Mouse (Mus musculus) urinary bladder, postnatal 36 days (tissue): ENCODE results near the gene Grifin.
A peak's percentile ranks its signal among the peaks of the same experiment; 100 is the strongest.

Experiments
- DNase-seq, 2 experiments: peaks; one replicate each; pipeline ENCODE4 v3.0.0; 2022; ENCODE audit warnings: low spot score in 2 of 2, mixed read lengths in 1 of 2

The Grifin gene

GRCm38 (mm10) chr5:140564896-140565295 is at the start of gene Grifin:
Gene Grifin (minus strand): TSS chr5:140565071.
- no peak for DNase-seq

GRCm38 (mm10) chr5:140614141-140614540 is 49.3 kb upstream of the Grifin start:
- no peak for DNase-seq

- no peak for DNase-seq
These were observed 47.3 kb upstream of the Grifin start for GRCm38 (mm10) chr5:140612191-140612590.

GRCm38 (mm10) chr5:140611611-140612185 is 46.8 kb upstream of the Grifin start:
- no peak for DNase-seq

GRCm38 (mm10) chr5:140611021-140611583 is 46.2 kb upstream of the Grifin start:
- DNase-seq = peak; percentile 78 to 89

- peak; percentile 55 to 71 for DNase-seq
These were observed 45.6 kb upstream of the Grifin start for GRCm38 (mm10) chr5:140610273-140611011.

- no peak for DNase-seq
These were observed 44.8 kb upstream of the Grifin start for GRCm38 (mm10) chr5:140609511-140610272.

- no peak for DNase-seq
These were observed 43.8 kb upstream of the Grifin start for GRCm38 (mm10) chr5:140608634-140609015.

GRCm38 (mm10) chr5:140607836-140608633 is 43.2 kb upstream of the Grifin start:
- DNase-seq = no peak

- peak; percentile 90 to 93 for DNase-seq
These were observed 42.3 kb upstream of the Grifin start, which contains the start of gene Lfng for GRCm38 (mm10) chr5:140607001-140607835. Gene Lfng (plus strand): TSS chr5:140607320.

- DNase-seq = no peak
These were observed 41.5 kb upstream of the Grifin start for GRCm38 (mm10) chr5:140606386-140606785.

GRCm38 (mm10) chr5:140605228-140605627 is 40.4 kb upstream of the Grifin start:
- DNase-seq = no peak

- DNase-seq = no peak
These were observed 39.5 kb upstream of the Grifin start for GRCm38 (mm10) chr5:140604386-140604785.

GRCm38 (mm10) chr5:140602540-140602939 is 37.7 kb upstream of the Grifin start:
- no peak for DNase-seq

- no peak for DNase-seq
These were observed 36.8 kb upstream of the Grifin start for GRCm38 (mm10) chr5:140601712-140602111.

GRCm38 (mm10) chr5:140599939-140600338 is 35.1 kb upstream of the Grifin start:
- no peak for DNase-seq

GRCm38 (mm10) chr5:140597787-140598186 is 32.9 kb upstream of the Grifin start:
- no peak for DNase-seq

GRCm38 (mm10) chr5:140596927-140597588 is 32.2 kb upstream of the Grifin start:
- DNase-seq = peak in 1 of 2 experiments; percentile 36

- DNase-seq = no peak
These were observed 31.6 kb upstream of the Grifin start for GRCm38 (mm10) chr5:140596426-140596825.

GRCm38 (mm10) chr5:140594846-140595245 is 30.0 kb upstream of the Grifin start:
- DNase-seq = no peak
